Mouse (Mus musculus) NIH3T3 (cell line): ENCODE measurements around the gene Olfr315.
"Not testable (repeated sequence)": the region's sequence is repeated elsewhere in the genome, so short reads cannot be mapped to it uniquely, and the experiment has no call there.

Source experiments
- DNase-seq: peaks from one replicate; pipeline ENCODE4 v3.0.0-alpha.2; 2012; ENCODE audit warnings: low read depth

The Olfr315 gene

DNA sequence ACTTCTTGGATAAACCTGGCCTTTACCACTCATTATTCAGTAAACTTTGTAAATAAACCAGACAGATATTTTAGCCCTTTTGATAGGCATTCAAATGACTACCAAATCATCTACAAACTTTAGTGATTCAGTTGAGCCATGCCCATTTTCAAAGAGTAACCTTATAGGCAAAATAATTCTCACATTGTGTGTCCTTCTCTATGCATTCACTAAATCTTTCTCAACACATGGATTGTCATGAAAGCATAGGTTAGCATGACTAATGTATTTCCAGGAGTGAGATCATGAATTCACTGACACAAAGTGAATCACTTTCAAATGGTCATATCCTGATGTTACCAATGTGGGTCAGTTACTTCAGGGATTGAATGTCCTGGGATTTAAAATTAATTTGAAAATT, at the start of gene Olfr315:
Gene Olfr315 (plus strand): TSS at position 301 of the 400 bp plus-strand sequence.
- no peak for DNase-seq

DNA sequence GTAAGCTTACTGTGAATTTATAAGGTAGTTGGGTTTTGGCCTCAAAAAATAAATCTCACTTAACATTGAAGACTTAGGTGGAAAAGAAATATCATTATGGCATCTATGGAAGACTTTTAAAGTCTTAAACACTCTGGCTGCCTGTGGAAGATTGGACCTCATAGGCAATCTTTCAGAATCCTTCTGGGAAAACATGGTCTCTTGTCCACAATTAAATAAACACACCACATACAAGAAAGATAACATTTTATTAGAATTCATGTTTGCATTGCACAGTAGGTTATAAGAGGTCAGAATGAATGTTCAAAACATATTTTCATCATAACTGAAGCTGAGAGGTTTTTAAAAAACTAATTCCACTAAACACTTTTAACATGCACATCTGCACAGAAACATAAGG, 49.1 kb upstream of the Olfr315 start, which contains the start of gene Olfr318:
Gene Olfr318 (minus strand): TSS at position 101 of the 400 bp plus-strand sequence.
- DNase-seq = no peak

DNA sequence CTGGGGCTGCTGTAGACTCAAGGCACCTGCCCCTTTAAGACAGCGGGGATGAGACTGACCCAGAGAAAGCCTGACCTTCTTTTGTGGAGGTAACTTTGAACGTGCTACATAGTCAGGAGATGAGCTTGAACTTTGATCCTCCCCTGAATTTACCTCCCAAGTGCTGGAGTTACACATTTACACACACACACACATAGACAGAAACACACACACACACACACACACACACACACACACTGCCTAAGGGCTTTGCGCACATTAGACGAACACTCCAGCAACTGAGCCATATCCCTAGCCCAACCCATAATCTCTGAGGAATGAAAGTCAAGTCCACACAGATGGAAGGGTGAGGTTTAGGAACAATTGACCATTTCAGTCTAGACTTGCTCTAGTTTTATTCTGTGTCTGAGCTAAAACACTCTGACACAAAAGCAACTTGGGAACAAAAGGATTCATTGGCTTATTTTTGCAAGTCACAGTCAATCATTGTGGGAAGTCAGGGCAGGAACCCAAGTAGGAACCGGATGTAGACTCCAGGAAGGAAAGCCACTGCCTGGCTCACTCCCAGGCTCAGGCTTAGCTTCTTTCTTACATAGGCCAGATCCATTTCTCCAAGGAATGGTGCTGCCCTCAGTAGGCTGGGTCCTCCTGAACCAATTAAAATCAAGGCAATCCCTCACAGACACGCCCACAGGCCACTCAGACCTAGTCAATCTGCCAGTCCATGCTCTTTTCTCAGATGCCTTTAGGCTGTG, 44.9 kb upstream of the Olfr315 start:
- not testable (repeated sequence) for DNase-seq

DNA sequence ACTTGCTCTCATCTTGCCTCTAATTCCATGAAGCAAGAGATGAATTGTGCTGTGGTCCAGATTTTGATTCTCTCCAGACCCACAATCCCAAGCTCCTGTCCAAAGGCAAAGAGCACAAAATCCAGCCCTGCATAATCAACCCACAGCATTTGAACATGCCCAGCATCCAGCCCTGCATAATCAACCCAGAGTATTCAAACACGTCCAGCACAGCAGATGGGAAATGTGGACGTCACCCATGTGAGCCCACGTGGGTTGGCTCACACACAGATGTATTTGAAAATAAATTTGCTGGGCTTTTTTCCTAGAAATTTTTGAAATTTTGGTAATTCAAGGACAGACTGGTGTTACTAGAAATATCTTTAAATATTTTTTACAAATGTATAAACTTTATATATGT, 39.6 kb upstream of the Olfr315 start:
- no peak for DNase-seq

DNA sequence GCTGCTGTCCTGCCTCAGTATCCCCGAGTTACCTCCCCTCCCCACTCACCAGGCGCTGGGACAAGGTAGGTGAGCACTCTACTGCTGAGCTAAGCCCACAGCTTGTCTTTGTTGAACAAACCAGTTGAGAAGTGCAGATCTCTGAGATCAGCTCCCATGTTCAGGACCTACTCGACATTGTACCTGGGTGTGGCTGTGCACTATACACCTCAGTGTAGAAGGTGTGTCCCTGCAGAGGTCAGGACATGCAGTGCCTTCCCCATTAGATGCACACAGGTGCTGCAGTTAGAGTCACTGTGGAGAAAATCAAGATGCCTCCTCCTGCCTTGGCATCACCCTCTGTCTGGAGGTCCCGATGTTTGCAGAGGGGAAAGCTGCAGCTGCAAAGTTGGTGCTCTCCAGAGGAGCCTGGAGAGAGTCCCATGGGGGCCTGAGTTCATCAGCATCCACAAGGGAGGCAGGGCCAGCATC, 34.2 kb upstream of the Olfr315 start, which contains the start of gene Olfr317:
Gene Olfr317 (minus strand): TSS at position 421 of the 471 bp plus-strand sequence.
- DNase-seq = no peak

DNA sequence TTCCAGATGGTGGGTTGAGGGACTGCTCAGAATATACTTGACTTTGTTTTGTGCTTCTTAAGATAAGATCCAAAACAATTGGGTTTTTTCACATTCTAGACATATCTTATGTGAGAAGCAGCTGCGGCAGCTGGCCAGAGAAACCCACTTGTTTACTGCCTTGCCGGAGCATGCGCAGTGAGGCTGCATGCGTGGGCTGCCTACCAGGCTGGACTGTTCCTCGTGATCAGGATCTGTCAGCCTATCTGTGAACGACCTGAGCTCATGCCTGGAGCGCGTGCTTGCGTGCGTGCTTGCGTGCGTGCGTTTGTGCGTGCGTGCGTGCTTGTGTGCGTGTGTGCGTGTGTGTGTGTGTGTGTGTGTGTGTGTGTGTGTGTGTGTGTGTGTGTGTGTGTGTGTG, 21.9 kb upstream of the Olfr315 start:
- not testable (repeated sequence) for DNase-seq

DNA sequence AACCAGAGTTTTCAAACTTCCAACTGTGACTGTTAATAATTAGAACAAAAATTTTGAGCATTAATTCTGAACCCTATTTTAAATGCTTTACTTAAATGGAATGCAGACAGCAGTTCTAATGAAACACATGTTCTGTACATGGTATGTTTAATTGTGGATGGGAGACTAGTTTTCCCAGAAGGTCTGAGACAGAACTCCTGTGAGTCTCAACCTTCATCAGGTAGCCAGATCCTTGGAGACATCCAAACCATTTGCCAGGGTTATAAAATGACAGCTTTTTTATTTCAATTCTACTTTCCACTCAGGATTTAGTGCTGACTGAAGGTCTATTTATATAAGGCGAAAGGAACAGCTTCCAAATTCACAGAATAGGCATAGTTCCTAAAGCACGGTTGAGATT, 20.6 kb upstream of the Olfr315 start, which contains the start of gene Olfr316:
Gene Olfr316 (plus strand): TSS at position 301 of the 400 bp plus-strand sequence.
- DNase-seq = no peak

DNA sequence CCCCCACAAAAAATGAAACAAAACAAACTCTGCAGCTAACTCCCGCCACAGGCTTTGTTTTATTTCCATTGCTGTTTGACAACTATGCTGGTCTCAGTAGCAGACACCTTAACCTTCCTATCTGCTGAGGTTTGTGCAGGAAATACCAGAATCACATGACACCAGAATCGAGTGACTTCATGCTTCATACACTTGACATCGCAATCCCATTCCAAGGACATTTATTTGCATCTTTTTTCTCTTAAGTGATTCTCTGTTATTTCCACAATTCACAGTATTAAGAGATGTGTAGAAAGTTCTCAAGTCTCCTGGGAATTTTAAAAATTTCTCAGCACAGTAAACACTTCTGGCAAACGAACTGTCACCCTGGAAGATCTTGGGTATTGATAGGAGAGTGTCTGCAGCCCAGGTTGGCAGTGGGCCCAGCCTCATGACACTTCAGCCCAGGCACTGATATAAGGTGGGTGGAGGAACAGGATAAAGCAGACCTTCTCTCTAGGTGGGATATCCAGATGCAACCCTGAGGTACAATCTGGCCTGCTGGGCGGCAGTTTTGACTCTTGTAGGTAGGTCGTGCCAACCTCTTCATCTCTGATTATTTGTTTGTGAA, 9.6 kb downstream of the Olfr315 start, which contains the start of gene Olfr314:
Gene Olfr314 (plus strand): TSS at position 473 of the 610 bp plus-strand sequence.
- DNase-seq = no peak

DNA sequence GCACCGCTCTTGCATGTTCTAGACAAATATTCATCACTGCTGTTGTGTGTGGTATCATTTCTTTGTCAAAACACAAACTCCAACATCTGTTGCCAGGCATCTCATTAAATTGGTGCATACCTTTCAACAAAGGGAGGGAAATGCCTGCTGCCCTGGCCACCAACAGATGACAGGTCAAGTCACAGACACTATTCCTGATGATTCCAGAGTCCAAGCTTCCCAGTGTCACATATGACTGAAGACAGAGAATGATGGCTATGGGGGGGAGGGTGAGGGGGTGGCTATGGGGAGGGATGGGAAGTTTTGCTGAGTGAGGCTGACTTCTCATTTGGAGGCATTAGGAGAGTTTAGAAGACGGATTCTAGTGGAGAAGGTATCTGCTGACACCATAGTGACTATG, 11.2 kb downstream of the Olfr315 start:
- DNase-seq = no peak

DNA sequence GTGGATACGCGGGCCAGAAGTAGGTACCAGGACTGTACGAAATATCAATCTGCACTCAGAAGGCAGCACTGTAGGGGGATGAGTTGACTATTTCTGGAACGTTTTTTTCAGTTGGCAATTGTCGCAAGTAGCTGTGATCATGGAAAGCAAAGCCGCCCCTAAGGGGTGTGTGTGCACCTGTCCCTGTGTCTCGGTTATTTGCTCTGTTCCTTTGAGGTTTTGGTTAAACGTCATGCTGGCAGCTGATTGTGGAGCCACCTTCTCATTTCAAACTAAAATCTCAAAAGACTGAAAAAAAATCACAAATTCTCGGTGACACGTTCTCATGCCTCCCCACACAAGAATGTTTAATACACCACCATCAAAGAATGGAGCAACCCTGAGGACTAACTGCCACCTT, 14.7 kb downstream of the Olfr315 start:
- DNase-seq = no peak

DNA sequence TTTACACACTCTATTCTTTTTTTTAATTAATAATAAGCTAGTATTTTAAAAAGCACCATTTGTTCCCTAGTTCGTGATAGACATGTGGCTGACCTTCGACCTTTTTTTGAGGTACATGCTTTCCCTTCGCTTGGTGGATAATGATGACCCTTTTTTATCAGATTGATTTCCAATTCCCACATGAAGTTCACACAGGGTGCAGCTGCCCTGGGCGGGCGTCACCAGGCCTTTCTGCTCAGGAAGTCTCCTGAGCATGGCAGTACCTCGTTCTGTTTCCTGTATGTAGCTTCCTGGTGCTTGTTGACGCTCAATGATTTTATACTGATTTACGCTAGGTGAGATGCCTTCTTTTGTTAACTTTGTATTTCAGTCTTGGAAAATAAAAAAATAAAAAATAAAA, 15.4 kb downstream of the Olfr315 start:
- no peak for DNase-seq

DNA sequence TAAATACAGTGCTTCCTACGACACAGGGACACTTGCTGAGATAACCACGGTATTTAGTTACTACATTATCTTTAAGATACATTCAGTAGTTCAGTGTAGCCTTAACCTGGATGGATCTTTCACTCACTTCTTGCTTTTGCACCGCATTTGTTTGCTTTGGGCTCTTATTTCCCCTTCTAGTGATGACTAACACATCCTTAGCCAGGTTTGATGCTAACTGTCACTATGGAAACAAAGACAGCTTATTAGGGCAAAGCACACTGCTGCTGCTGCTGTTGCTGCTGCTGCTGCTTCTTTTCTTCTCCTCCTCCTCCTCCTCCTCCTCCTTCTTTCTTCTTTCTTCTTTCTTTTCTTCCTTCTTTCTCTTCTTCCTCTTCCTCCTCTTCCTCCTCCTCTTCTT, 16.5 kb downstream of the Olfr315 start:
- peak; percentile 20 for DNase-seq

DNA sequence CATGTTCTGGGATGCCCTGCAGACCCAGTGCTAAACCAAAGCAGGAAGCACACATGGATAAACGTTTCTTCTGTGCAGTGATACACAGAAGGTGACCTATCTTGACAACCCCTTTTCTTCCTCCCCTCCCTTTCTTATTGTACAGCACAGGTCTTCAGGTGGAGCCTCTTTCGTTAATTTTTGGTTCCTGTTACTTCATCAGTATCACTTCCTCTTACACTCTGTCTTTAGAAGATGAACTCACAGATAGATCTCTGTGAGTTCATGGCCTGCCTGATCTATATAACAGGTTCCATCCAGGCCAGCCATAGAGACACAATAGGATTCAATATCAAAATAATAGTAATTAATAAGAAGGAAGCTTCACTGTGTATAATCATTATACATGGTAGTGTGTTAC, 17.1 kb downstream of the Olfr315 start:
- no peak for DNase-seq

DNA sequence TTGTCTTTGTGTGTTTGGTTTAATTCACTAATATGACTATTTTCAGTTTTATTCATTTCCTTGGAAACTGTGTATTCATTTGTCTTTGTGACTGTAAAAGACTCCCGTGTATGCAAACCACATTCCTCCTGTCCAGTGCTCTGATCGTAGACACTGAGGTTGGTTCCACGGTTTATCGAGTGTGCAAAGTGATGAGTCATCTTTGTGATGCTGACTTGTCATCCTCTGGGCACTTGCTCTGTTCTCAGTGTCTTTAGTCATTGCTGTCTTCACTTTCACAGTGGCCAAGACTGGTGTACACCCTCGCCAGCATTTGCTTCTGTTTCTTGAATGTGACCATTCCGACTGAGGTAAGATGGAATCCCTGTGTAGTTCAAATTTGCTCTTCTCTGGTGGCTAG, 17.7 kb downstream of the Olfr315 start:
- DNase-seq = peak; percentile 43

DNA sequence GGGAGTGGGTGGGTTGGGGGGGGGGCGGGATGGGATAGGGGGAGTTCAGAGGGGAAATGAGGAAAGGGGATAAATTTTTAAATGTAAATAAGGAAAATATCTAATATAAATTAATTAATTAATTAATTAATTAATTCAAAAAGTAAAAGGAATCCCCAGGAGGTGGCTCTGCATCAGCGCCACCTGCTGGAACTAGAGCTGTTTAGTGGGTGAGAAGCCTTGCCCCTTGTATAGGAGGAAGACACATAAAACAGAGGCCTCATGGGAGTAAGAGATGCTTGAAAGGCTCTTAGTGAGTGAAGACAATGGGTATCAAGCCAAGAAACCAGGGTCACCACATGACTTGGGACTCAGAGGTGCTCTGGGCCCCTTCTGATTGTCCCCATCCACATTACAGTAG, 22.9 kb downstream of the Olfr315 start:
- no peak for DNase-seq

DNA sequence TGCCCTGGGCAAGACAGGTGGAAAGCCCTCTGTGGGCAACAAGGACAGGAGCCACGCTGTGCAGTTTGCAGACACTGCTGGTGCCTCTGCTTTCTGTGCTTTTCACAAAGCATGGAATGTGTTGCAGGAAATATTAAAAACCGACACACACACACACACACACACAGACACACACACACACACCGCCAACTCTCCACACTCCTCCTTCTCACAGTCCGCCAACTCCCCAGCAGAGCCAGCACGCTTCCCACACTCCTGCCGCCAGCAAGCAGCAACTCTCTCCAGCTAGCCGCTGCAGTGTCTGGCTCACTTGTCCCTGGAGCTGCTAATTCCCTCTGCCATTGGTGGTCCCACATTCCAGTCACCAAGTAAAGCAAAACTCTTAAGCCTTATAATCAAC, 23.9 kb downstream of the Olfr315 start:
- no peak for DNase-seq

DNA sequence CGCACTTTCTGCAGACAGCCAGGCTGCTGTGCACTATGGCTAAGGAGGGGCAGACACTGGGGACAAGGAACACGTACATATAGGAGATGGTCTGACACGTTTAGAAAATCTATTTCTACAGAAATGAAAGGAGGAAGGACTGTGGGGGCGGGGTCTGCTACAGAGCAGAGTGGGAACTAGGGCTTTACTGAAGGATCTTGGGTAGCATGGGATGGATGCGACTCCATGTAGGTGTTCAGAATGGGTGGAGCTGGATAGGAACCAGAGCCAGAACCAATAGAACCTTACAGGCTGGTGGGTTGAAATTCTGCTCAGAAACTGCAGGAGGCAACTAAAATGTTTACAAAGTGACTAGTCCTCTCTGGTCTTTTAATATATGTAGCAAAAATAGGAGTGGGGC, 26.8 kb downstream of the Olfr315 start:
- no peak for DNase-seq

DNA sequence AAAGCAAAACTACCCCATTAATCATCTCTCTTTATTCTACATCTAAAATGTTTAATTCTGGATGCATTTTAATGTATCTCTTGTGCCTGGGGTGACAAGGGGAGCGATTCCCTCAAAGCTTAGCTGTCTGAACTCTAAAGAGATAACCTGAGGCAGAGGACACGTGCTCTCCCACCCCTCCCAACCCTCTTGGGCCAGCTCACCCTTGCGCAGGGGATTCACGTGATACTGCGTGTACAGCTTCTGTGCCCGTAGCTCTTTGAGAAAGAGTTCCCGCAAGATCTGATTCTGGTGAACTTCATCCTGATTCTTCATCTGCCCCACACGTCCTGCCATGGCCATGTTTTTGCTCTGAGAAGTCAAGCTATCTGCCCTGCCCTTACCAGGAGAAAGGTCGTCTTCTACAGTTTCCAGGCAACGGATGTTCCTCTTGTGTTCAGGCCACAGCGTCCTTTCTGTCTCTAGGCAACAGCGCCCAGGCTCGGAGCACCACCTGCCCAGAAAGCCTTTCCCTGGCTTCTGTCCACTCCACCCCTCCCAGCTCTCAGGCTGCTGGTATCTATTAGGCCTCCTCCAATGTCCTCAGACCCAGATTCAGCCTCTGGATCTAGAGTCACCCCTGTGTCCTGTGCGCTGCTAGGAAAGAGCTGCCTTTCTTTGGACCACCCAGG, 28.7 kb downstream of the Olfr315 start, which contains the start of gene Fam183b:
Gene Fam183b (minus strand): TSS at position 403 of the 671 bp plus-strand sequence.
- no peak for DNase-seq

DNA sequence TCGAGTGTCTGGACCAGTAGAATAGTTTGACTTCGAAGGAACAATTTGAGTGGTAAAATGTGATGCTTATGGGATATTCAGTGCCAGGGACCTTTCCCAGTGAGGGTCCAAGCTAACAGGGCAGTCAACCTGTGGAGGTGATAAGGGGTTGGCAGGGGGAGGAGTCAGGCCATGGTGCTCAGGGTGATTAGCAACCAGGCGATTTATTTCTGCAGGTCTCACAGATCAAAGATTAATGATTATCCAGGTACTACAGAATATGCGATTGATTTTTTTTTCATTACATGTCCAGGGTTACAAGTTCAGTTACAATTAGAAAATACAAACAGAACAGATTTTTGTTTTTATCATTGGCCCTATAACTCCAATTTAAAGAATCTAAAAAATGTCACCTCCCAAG, 30.9 kb downstream of the Olfr315 start:
- DNase-seq = no peak

DNA sequence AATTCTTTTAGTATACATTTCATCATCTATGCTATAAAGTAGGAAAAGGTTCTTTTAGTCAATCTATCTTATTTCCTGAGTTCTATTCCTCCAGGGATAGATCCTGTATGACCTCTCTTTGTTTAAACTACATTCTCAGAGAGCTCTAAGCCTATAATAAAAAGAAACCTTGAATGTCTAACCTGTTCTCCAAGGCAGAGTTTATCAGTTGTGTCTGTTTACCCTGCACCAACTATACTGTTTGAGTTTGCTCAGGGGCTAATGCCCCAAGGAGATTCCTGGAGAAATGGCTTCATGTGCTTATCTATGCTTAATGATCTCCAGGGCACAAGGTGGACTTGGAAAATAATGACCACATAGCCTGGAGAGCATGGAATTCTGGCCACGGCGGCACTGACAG, 31.4 kb downstream of the Olfr315 start:
- DNase-seq = no peak

DNA sequence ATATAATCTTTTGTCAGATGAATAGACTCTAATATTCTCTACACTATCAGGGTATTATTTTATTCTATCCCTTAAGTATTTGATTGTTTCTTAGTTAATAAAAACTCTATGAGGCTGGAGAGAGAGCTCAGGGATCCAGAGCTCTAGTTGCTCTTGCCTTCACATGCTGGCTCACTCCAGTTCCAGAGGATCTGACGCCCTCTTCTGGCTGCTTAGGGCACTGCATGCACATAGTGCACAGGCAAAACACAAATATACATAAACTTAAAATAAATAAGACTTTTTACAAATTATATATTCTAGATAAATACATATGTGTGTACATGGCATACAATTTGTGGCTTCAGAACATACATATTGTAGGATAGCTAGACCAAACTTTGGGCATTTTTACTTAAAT, 39.0 kb downstream of the Olfr315 start:
- DNase-seq = no peak

DNA sequence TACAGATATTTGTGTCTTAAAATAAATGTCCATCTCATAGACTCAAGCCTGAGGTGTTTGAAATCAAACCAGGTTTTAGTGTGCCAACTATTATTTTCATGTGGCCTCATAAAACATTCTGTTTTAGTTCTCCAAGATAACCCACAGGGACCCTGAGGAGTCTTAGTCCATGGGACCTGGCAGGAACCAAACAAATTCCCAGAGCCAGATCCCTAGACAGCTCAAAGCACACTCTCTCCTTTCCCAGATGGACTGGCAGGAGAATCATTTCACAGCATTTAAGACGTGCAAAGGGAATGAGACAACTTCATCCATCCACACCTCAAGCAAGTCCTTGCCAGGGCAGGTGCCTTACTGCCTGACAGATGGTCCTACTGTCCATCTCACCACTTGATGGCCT, 41.7 kb downstream of the Olfr315 start, which contains the start of gene Olfr313:
Gene Olfr313 (plus strand): TSS at position 301 of the 400 bp plus-strand sequence.
- not testable (repeated sequence) for DNase-seq

DNA sequence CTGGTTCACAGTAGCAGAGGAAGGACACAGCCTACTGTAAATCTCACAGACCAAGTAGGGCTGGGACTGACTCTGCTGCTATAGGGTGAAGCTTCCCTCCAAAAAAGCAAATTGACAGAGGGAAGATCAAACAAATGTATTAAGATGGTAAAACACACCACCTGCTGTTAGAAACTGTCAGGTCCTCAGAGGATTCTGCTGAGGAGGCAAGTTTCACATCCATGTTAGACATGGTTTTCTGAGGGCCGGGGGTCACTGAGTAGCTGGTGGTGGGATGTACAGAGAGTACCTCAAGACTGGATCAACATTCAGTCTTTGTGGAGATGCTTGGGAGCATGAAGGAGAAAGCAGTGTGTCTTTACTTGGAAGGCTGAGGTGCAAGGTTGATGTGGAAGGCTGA, 42.7 kb downstream of the Olfr315 start:
- DNase-seq = no peak
